Mouse (Mus musculus) megakaryocyte progenitor cell, adult 5-6 weeks (primary cell): ENCODE results near the gene Sorl1. TPM values are rescaled to one million over a fixed set of nuclear protein-coding genes. Genes with fewer than 3 reads are reported as not detected.
A peak's percentile ranks its signal among the peaks of the same experiment; 100 is the strongest.

Source experiments
- ATAC-seq: replicated peaks from 2 replicates; pipeline ENCODE4 v1.8.0; 2016; ENCODE audit warnings: mild to moderate bottlenecking, moderate TSS enrichment, inconsistent platforms; ENCODE audit not compliant: poor library complexity
- total RNA-seq, 2 experiments: library from RNA; stranded (forward) in 1 of 2; stranded (reverse) in 1 of 2; fragments of 157-497, 149-512 nt in 1 of 2; fragments of 200-1000 nt in 1 of 2; gene quantifications; 2 replicates each; pipeline versions ENCODE4 v1.2.3 to v1.2.4; 2015 to 2017

Sorl1 gene
- total RNA-seq, 2 experiments from 2014 or later, result 26.8 to 29.4 TPM

GRCm38 (mm10) chr9:41968673-41969460 is 155.2 kb downstream of the Sorl1 start:
- no peak for ATAC-seq

DNA sequence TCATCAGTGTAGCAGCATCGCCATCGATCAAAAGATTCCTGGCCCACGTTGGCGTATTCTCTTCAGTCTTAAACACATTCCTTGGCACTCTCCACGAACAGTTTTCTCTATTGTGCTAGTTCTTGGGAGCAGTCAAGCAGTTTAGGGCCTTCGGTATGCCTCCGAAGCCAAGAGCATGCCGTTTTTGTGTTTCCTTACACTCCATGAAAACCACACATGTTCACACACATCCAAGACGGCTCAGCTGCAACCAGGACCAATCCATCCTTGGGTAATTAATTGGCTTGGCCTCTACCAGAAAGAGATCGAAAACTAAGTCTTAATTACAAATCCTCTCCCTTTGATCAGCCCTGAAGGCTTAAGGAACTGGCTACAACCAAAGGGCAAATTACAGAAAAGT is 162.8 kb downstream of the Sorl1 start:
- ATAC-seq, result no peak

DNA sequence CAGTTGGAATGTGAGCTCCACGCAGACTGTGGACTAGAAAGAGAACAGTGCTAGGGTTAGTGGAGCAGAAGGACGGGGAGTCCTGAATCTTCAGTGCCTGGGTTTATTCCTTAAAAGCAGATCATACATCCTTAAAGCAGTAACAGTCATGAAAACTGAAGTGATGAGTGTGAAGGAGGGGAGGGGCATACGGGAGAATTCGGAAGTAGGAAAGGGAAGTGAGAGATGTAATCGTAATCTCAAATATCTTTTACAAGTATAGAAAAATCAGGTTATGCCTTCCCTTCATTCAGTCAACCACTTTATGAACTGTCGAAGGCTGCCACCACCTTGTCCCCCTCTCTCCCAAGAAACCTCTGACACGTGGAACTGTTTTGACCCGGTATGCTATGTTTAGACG is 165.8 kb downstream of the Sorl1 start:
- ATAC-seq, result no peak

DNA sequence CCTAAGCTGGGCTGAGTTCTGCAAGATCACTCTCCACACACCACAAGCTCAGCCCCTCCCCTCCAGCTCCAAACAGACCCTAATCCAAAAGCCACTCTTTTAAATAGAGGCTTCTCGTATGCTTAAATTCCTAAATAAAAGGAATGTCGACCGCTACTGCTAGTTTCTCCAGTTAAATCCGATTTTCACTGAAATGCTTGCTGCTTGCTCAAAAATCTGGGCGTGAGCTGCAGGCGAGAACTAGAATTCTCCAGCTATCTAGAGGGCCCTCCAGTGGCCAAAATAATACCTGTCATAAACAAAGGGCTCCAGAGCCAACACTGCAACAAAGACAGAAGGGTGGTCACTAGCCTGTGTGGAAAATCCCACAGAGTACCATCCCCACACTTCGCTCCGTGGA is 170.6 kb downstream of the Sorl1 start:
- ATAC-seq, result no peak

- ATAC-seq, result no peak
Observed at GRCm38 (mm10) chr9:41952650-41953204, 171.4 kb downstream of the Sorl1 start.

GRCm38 (mm10) chr9:41951472-41952129 is 172.5 kb downstream of the Sorl1 start:
- peak; percentile 6; the same call in 1 of the 2 replicates for ATAC-seq

DNA sequence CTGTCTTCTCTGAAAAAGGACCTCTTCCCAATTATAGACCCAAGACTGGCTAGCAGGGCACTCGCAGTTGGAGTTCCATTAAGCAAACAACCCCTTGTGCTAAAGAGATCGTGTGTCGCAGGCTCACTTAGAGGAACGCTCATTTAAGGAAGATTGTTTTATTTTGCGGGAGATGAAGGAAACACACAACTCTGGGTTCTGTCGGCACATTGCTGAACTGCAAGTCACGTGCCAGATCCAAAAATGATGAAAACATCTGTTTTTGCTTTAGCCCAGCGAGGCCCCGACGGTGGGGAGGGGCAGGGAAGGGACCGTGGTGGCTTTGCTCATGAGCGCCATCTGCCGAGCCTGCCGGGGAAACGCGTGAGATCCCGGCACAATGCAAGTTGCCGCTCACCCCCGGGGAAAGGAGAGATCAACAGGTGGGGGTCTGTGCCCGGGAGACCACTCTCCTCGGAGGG is 173.1 kb downstream of the Sorl1 start:
- ATAC-seq, result peak; percentile 97

- ATAC-seq, result peak; percentile 85
Observed at GRCm38 (mm10) chr9:41950109-41950990, 173.7 kb downstream of the Sorl1 start.

- ATAC-seq, result no peak
Observed at GRCm38 (mm10) chr9:41949476-41949875, 174.6 kb downstream of the Sorl1 start.

GRCm38 (mm10) chr9:41944964-41945363 is 179.1 kb downstream of the Sorl1 start:
- no peak for ATAC-seq

- ATAC-seq, result no peak
Observed at GRCm38 (mm10) chr9:41942970-41943635, 181.0 kb downstream of the Sorl1 start.

- no peak for ATAC-seq
Observed at GRCm38 (mm10) chr9:41940311-41940853, 183.7 kb downstream of the Sorl1 start.

DNA sequence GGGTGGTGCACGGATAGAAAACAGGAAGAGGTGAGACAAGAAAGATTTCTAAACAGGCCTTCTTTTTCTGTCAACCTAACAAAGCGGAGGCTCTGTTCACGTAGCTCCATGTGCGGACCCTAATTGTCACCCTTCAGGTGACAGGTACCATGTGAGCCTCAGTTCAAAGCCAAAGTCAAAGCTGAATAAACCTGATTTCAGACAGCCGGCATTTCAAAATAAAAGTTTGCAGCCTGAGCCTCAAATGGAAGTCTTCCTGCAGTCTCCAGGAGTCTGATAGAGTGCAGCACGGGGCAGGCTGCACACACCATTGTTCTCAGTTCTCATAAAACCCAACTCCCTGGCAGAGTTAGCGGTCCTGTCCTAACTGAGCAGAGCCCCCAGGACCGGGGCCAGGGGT is 185.6 kb downstream of the Sorl1 start:
- no peak for ATAC-seq

DNA sequence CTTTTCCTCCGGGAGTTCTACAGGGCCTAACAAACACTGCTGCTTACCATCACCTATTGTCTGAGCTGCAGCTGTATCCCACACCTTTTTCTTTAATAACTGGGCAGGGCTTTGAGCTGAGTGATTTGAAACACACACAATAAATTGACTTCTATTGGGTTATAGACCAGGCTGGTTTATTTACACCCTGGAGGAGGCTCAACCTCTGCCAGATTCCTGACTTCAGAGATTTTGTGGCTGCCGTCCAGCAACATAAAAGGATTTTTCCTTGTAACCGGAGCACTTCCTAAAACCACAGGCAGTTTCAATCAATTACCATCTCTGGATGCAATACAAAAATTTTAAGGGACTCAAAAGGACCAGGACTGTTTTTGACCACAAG is 186.1 kb downstream of the Sorl1 start:
- no peak for ATAC-seq

GRCm38 (mm10) chr9:41937341-41937966 is 186.6 kb downstream of the Sorl1 start:
- no peak for ATAC-seq

DNA sequence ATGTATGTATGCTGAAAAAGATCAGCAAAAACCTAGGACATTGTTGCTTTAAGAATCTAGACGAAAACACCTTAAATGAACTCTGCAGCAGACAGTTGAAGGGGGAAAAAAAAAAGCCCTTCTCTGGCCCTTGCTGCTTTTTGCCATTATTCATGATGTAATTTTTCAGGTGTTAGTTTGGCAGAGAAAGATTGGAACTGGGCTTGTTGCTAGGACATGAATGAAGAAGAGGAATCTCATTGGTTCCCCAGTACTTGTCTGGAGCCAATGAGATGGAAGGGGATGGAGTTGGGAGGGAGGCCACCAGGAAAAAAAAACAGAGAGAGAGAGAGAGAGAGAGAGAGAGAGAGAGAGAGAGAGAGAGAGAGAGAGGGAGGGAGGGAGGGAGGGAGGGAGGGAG is 187.5 kb downstream of the Sorl1 start:
- no peak for ATAC-seq

DNA sequence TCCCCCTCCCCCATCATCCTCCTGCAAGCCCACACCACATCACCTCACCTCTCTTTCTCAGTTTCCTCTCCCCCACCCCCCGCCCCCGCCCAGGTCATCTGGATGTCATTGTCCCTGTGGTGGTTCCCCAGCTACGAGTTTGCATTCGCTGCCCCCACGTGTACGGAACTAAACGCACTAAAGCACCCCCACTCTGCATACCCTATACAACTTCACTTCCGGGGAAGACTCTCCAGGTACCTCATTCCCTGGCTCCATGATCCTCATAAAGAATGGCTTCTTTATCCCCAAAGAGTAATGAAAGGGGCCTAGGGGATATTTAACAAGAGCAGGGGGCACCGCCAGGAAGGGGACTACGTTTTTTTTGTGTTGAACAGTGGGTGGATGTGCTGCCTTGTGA is 188.1 kb downstream of the Sorl1 start:
- ATAC-seq, result no peak

GRCm38 (mm10) chr9:41935373-41935971 is 188.6 kb downstream of the Sorl1 start:
- no peak for ATAC-seq

- no peak for ATAC-seq
Observed at GRCm38 (mm10) chr9:41934848-41935372, 189.2 kb downstream of the Sorl1 start.
